Mouse (Mus musculus) gastrocnemius, adult 18-20 months (tissue): ENCODE measurements around the gene Atrip. TPM values are rescaled to one million over a fixed set of nuclear protein-coding genes. Genes with fewer than 3 reads are reported as not detected.
A peak's percentile ranks its signal among the peaks of the same experiment; 100 is the strongest.

Experiments used
- DNase-seq: peaks from one replicate; pipeline ENCODE4 v3.0.0; 2021; ENCODE audit warnings: low spot score
- total RNA-seq, 2 experiments: library from RNA; stranded (reverse); gene quantifications; 2 replicates each; pipeline ENCODE4 v1.2.3; 2021

Atrip gene
- total RNA-seq, 2 experiments from 2014 or later: 8.9 to 9.2 TPM

- no peak for DNase-seq
Observed at GRCm38 (mm10) chr9:109039681-109040080, 34.2 kb downstream of the Atrip start.

- peak; percentile 61 for DNase-seq
Observed at GRCm38 (mm10) chr9:109038901-109039364, 35.0 kb downstream of the Atrip start.

- DNase-seq: peak; percentile 84
Observed at GRCm38 (mm10) chr9:109038086-109038895, 35.6 kb downstream of the Atrip start, which contains the start of gene Shisa5. TSS of gene Shisa5 (plus strand) at chr9:109038565.

GRCm38 (mm10) chr9:109032435-109032834, 41.5 kb downstream of the Atrip start:
- DNase-seq: no peak

- DNase-seq: no peak
Observed at GRCm38 (mm10) chr9:109031686-109032085, 42.2 kb downstream of the Atrip start.

- DNase-seq: no peak
Observed at GRCm38 (mm10) chr9:109031001-109031400, 42.9 kb downstream of the Atrip start.

GRCm38 (mm10) chr9:109030312-109030711, 43.6 kb downstream of the Atrip start:
- no peak for DNase-seq

- DNase-seq: no peak
Observed at GRCm38 (mm10) chr9:109028919-109029318, 45.0 kb downstream of the Atrip start.

GRCm38 (mm10) chr9:109028421-109028820, 45.5 kb downstream of the Atrip start:
- DNase-seq: no peak

- peak; percentile 70 for DNase-seq
Observed at GRCm38 (mm10) chr9:109027521-109027920, 46.4 kb downstream of the Atrip start.

- no peak for DNase-seq
Observed at GRCm38 (mm10) chr9:109022866-109023685, 50.8 kb downstream of the Atrip start.

GRCm38 (mm10) chr9:109021428-109021827, 52.5 kb downstream of the Atrip start:
- DNase-seq: no peak

GRCm38 (mm10) chr9:109016973-109017604, 56.8 kb downstream of the Atrip start:
- no peak for DNase-seq

GRCm38 (mm10) chr9:109015397-109015796, 58.5 kb downstream of the Atrip start:
- DNase-seq: no peak

- DNase-seq: peak; percentile 67
Observed at GRCm38 (mm10) chr9:109010316-109010690, 63.6 kb downstream of the Atrip start.

GRCm38 (mm10) chr9:109009636-109010315, 64.1 kb downstream of the Atrip start:
- DNase-seq: peak; percentile 87

GRCm38 (mm10) chr9:109008994-109009635, 64.8 kb downstream of the Atrip start:
- DNase-seq: peak; percentile 48

GRCm38 (mm10) chr9:109008081-109008480, 65.8 kb downstream of the Atrip start:
- peak; percentile 24 for DNase-seq
